Mouse (Mus musculus): ENCODE results near the gene 2010111I01Rik.
A peak's percentile ranks its signal among the peaks of the same experiment; 100 is the strongest.
"Not testable (repeated sequence)": the region's sequence is repeated elsewhere in the genome, so short reads cannot be mapped to it uniquely, and the experiment has no call there.

The 2010111I01Rik gene

GRCm38 (mm10) chr13:63342781-63343180 is 378.1 kb downstream of the 2010111I01Rik start:
- no peak for DNase-seq (ENCODE audit: extremely low spot score)

DNA sequence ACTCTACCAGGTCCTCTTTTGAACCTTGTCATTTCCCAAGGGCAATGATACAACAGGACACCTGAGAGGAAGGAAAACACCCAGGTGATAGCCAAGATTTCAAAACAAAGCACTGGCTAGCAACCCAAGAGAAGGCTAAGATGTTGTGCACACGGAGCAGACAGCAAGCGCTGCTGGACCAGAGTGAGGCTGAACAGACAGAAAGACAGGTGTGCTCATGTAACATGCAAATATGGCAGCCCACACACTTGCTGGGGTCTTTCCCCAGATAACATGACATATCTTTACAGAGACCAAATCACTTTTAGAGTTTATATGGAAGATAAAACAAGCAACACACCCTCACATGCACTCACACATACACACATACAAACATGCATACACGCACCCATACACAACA is 379.8 kb downstream of the 2010111I01Rik start:
- DNase-seq (ENCODE audit: extremely low spot score): no peak

- no peak for DNase-seq (ENCODE audit: extremely low spot score)
Measured at GRCm38 (mm10) chr13:63345476-63346225, 381.0 kb downstream of the 2010111I01Rik start.

GRCm38 (mm10) chr13:63347639-63348038 is 382.9 kb downstream of the 2010111I01Rik start:
- DNase-seq (ENCODE audit: extremely low spot score): no peak

- DNase-seq (ENCODE audit: extremely low spot score): no peak
Measured at GRCm38 (mm10) chr13:63350076-63350475, 385.4 kb downstream of the 2010111I01Rik start.

- DNase-seq (ENCODE audit: extremely low spot score): not testable (repeated sequence)
Measured at GRCm38 (mm10) chr13:63353312-63353711, 388.6 kb downstream of the 2010111I01Rik start.

- DNase-seq (ENCODE audit: extremely low spot score): no peak
Measured at GRCm38 (mm10) chr13:63356101-63356500, 391.4 kb downstream of the 2010111I01Rik start.

DNA sequence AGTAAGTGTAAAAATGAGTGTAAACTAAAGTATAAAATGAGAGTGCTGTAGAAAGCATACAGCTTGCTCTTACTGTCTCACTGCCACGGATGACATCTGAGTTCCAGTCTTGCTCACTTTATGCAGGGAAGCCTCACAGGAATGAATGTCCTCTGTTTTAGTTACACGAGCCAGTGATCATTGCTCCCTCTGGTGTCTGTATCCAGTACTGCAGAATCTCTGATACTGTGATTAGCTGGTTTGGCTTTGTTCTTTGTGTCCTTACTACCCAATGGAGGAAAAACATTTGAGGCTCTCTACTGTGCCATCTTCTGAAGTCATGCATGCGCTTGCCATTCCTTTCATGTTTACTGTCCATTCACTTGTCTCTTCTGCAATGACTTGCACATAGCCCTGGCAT is 391.9 kb downstream of the 2010111I01Rik start:
- DNase-seq (ENCODE audit: extremely low spot score): peak; percentile 60

DNA sequence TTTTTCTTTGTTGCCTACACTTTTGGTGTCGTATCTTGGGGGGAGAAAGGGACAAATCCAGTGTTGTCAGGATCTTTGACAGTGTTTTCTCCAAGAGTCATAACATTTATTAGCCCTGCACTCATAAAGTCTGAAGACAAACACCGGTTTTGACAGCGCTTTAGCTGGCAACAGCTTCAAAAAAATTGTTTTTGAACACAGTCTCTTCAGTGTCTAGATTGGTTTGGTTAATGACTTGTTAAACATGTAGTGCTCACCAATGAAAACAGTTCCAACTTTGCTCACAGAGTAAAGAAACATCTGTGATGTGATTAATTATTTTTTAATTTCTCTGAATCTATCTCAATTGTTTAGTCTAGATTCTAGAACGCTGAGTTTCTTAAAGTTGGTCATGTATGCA is 394.7 kb downstream of the 2010111I01Rik start:
- no peak for DNase-seq (ENCODE audit: extremely low spot score)

DNA sequence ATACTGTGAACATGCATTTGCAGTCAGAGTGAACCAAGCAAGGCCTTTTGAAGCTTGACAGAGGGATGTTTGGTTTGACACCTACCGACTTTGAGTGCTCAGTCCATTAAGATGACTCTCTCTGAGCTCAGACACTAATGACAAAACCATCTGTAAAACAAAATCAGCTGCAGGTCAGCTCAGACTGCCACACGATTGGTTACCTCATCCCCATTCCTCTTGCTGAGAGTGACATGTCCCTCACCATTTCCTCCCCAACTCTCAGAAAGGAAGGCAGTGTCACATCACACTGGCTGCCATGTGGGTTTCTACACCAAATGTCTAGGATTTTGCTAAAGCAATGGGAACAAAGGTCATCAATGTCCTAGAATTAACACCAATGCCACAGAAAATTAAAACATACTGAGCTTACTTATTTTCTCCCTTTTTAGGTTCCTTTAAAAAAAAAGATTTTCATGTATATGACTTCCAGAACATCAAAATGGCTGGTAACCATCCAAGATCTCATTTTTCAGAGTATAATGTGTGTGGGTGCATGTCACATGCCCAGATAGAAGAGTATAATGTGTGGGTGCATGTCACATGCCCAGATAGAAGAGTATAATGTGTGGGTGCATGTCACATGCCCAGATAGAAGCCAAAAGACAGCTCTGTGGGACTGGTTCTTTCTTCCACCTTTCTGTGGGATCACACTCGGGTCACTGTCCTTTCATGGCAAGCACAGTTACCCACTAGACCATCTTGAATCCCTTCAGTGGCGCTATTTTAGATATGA is 395.6 kb downstream of the 2010111I01Rik start:
- peak; percentile 6 for DNase-seq (ENCODE audit: extremely low spot score)

GRCm38 (mm10) chr13:63361755-63362154 is 397.1 kb downstream of the 2010111I01Rik start:
- no peak for DNase-seq (ENCODE audit: extremely low spot score)

DNA sequence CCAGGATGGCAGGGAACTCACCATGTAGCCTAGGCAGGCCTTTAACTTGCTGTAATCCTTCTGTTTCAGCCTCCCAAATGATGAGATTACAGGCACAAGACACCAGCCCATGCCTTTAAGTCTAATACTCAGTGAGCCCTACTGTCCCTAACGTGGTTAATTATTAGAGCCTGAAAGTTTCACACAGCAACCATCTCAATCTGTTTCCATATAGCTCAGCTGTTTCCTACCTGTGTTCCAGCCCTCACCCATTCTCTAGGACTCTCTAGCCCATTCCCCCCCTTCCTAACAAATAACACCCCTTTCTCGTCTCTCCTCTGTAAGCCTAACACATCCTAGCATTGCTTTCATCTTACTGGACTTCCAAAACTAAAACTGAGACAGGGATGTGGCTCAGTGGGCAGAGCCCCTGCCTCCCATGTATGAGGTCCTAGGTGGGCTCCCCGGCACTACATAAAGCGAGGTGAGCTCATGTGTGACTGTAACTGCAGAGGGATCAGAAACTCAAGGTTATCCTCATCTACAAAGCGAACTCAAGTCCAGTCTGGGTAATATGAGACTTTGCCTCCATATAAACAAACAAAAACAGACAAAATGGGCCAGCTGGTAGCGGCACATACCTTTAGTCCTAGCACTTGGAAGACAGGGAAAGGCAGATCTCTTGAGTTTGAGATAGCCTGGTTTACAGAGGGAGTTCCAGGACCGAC is 408.9 kb downstream of the 2010111I01Rik start:
- no peak for DNase-seq (ENCODE audit: extremely low spot score)

Data from embryo, embryonic 9.5 days (tissue).